Mouse (Mus musculus) spleen, postnatal 36 days (tissue): ENCODE data around the gene Vps72.

ENCODE experiments used
- DNase-seq, 2 experiments: peaks; one replicate each; pipeline ENCODE4 v3.0.0; 2022; ENCODE audit warnings: low spot score in 2 of 2, mixed read lengths in 1 of 2

The Vps72 gene

DNA sequence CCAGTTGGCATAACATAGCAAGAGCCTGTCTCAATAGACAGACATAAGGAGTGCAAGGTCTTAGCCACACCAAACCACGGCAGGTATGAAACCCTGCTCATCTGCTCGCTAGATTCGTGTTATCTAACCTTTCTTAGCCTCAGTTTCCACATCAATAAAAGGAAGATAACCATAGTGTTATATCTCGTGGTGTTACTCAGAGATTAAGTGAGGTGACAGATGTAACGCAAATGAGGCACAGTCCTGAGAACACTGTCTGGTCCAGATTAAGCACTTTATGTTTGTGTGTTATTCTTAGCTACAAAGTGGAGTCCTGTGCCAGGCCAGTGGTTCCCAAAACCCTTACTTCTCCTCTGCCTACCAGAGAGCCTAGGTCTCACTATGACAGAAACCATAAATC lies 54.0 kb downstream of the Vps72 start:
- no peak for DNase-seq

DNA sequence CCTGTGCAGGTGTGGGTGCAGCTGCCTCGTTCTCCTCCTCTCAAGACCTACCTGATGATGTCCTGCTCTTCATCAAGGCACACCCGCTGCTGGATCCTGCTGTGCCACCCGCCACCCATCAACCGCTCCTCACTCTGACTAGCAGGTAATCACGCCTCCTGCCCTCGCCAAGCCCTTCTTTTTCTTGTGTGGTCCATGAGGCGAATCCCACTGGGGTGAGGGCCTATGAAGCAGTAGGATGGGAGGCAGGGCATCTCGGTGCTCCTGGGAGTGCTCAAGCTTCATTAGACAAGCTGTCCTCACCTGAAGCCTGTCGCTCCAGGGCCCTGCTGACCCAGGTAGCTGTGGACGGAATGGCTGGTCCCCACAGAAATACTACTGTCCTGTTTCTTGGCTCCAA lies 59.2 kb downstream of the Vps72 start:
- DNase-seq, result no peak

DNA sequence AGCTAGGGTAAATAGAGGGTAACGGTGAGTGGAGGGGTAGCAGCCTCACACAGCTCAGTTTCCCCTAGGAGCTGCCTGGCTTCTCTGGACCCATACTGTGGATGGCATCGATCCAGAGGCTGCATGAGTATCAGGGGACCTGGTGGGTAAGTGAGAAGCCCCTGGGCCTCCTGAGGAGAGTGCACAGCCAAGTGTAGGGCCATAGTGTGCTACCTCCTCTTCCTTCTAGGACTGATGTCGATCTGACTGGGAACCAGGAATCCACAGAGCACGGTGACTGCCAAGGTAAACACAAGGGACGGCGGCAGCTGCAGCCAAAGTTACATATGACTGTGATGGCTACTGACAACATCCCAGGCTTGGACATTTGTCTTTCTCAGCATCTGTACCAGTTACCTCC lies 60.3 kb downstream of the Vps72 start:
- DNase-seq, result no peak
